Mouse (Mus musculus) thymus, adult 2 months (tissue): ENCODE measurements around the gene Ripply3.

ENCODE experiments used
- CTCF ChIP-seq: fragments of 200-500 bp; IDR thresholded peaks from 2 replicates; pipeline ENCODE4 v1.5.1; 2012; ENCODE audit warnings: mild to moderate bottlenecking, control low read depth, low read length, moderate library complexity, borderline replicate concordance; ENCODE audit not compliant: control insufficient read depth, poor library complexity, insufficient read depth; ENCODE audit errors: extremely low read depth
- POLR2A ChIP-seq: fragments of 200-500 bp; IDR thresholded peaks from 2 replicates; pipeline ENCODE4 v1.6.1; 2012; ENCODE audit warnings: mild to moderate bottlenecking, low read length, control low read depth, moderate library complexity; ENCODE audit not compliant: control insufficient read depth, poor library complexity, insufficient read depth; ENCODE audit errors: extremely low read depth

DNA sequence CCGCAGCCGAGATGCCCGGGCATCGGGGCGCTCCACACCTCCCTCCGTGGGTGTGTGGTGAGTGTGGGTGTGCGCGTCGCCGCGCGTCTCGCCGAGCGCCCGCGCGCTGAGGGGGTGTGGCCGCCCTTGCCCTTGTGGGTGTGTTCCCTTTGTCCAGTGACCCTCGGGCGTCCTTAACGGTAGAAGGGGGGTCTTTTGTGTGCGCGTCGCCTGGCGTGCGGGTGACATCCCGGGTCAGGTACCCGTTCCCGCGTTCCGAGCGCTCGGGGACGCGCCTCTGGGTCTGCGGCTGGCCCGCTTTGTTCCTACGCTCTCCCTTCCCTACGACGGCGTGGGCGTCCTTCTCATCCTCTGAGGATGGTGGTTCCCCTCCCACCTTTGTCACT is 42.7 kb downstream of the Ripply3 start:
- TF ChIP-seq POLR2A (no peak), CTCF (no peak)
